Mouse (Mus musculus) testis, adult 2 months (tissue): Measurements from ENCODE around the gene Vti1a.

ENCODE experiments used
- CTCF ChIP-seq: fragments of 200-500 bp; IDR thresholded peaks from 2 replicates; pipeline ENCODE4 v1.5.1; 2012; ENCODE audit warnings: low read depth, mild to moderate bottlenecking, inconsistent platforms, low read length, moderate library complexity; ENCODE audit not compliant: control insufficient read depth, insufficient read depth, insufficient replicate concordance
- POLR2A ChIP-seq: fragments of 200-500 bp; IDR thresholded peaks from 2 replicates; pipeline ENCODE4 v1.6.1; 2012; ENCODE audit warnings: low read depth, mild to moderate bottlenecking, inconsistent platforms, low read length, moderate library complexity; ENCODE audit not compliant: control insufficient read depth

DNA sequence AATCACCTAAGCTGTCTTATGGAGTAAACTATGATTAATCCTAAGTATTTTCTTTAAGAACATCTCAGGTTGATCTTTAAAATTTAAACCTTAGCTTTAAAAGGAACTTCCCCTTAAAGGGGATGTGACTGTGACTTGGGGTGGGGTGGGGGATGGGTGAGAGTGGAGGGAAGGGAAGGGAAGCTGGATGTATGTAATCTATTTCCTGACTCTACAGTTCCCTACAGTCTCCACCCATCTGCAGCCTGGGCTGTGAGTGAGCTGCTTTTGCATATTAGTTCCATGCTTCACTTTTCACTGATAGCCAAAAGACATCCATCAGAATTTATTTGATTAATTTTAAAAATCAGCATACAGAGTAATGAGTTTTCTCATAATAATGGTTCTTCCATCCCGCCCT is 16.7 kb upstream of the Vti1a start:
- TF ChIP-seq CTCF (no peak), POLR2A (no peak)
